Mouse (Mus musculus): Measurements from ENCODE around the gene Rab40c. TPM values are rescaled to one million over a fixed set of nuclear protein-coding genes. Genes with fewer than 3 reads are reported as not detected.
"Not testable (repeated sequence)": the region's sequence is repeated elsewhere in the genome, so short reads cannot be mapped to it uniquely, and the experiment has no call there.

Gene Rab40c
- polyA plus RNA-seq, 1 experiment from 2014 or later, result 6.5 TPM

DNA sequence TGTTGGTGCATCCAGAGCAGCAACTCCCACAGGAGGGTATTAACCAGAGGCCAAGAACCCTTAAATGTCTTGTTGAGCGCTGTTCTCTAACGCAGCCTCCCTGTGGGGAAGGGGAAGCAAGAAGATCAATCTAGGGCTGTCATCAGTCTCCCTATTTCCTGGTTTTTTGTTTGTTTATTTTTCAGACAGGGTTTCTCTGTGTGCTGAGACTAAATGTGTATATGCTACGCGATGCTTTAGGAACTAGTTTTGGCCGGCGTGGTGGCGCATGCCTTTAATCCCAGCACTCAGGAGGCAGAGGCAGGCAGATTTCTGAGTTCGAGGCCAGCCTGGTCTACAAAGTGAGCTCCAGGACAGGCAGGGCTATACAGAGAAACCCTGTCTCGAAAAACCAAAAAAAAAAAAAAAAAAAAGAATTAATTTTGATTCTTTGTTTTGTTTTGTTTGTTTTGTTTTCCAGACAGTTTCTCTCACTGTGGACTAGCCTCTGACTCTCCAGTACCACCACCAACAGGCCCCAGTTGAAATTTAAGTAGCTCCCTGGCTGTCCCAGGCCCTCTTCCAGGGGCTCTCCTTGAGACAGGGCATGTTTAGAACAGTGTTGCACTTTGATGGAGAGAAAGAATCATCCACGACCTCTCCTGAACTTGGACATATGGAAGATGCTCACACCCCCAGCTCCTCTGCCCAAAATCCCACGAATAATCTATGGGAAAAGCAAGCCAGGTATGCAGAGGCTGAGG lies 46.0 kb downstream of the Rab40c start:
- H3K4me3 ChIP-seq (replicated peaks), result peak overlapping the region; percentile 84
- no peak for ATAC-seq (ENCODE audit: low read depth)
- H3K9ac ChIP-seq, result peak overlapping the region; percentile 83
- peak overlapping the region; percentile 93 for H3K4me2 ChIP-seq
- DNase-seq, result no peak
- H3K4me1 ChIP-seq (replicated peaks), result peaks cover 40% of the 10 kb centered on the region
- H3K36me3 ChIP-seq, result peaks cover 11% of the 10 kb centered on the region
- 73% methylated on average over 11 of the region's 11 CpGs for WGBS (ENCODE audit: insufficient replicate concordance)
- H3K27me3 ChIP-seq, result no peaks in the 10 kb centered on the region
- no peaks in the 10 kb centered on the region for H3K9me3 ChIP-seq (replicated peaks)
- H3K27ac ChIP-seq, result no peak overlapping the region; the same call in 1 of the 2 replicates

DNA sequence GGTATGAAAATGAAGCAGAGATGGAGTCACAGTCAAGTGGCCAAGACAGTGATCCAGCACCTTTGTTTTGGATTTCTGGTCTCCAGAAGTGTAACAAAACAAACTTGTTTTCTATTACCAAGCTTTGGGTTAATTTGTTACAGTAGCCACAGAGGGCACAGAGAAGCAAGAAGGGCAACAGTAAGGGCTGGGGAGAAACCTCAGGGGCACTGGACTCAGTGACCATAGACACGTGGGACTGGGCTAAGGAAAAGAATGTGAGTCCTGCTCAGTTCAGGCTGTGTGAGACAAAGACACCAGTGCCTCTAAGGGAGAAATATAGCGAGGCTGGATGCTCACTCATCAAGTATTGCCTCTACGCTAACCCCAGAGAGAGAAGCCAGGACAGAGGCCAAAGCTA lies 46.9 kb downstream of the Rab40c start:
- no peak overlapping the region for H3K4me2 ChIP-seq
- H3K4me3 ChIP-seq (replicated peaks), result no peak overlapping the region
- WGBS (ENCODE audit: insufficient replicate concordance), result 69% methylated on average over 3 of the region's 3 CpGs
- peaks cover 44% of the 10 kb centered on the region for H3K4me1 ChIP-seq (replicated peaks)
- H3K9me3 ChIP-seq (replicated peaks), result no peaks in the 10 kb centered on the region
- H3K27ac ChIP-seq, result no peak overlapping the region
- ATAC-seq (ENCODE audit: low read depth) (no peak), DNase-seq (no peak)
- H3K36me3 ChIP-seq, result peaks cover 2% of the 10 kb centered on the region
- H3K27me3 ChIP-seq, result no peaks in the 10 kb centered on the region
- no peak overlapping the region for H3K9ac ChIP-seq

DNA sequence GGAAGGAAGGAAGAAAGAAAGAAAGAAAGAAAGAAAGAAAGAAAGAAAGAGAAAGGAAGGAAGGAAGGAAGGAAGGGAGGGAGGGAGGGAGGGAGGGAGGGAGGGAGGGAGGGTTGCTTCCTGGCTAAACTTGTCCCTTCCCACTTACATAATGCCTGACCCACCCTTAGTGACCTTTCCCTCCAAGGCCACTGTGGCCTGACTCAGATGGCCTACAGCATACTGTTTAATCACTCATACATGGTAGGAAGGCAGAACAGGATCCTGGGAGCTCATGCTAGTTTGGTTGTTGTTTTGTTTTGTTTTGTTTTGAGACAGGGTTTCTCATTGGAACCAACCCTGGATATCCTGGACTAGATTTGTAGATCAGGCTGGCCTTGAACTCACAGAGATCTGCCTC lies 48.0 kb downstream of the Rab40c start:
- H3K36me3 ChIP-seq; H3K4me2 ChIP-seq; H3K27ac ChIP-seq; DNase-seq; H3K27me3 ChIP-seq; H3K4me3 ChIP-seq (replicated peaks); H3K9ac ChIP-seq; H3K9me3 ChIP-seq (replicated peaks); ATAC-seq (ENCODE audit: low read depth): not testable (repeated sequence)
- H3K4me1 ChIP-seq (replicated peaks), result peaks cover 47% of the 10 kb centered on the region

DNA sequence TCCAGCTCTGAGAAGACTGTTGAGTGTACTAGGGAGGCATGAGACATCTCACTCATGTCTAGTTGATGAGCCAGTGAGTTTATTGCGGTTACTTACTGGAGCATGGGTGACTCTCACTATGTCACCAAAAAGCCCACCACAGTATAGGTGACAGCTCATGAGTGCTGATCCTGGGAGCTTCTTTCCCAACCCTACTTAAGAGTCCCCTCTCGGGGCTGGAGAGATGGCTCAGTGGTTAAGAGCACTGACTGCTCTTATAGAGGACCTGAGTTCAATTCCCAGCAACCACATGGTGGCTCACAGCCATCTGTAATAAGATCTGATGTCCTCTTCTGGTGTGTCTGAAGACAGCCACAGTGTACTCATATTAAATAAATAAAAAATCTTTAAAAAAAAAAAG lies 49.6 kb downstream of the Rab40c start:
- H3K9me3 ChIP-seq (replicated peaks), result no peaks in the 10 kb centered on the region
- no peak overlapping the region for H3K27ac ChIP-seq
- peaks cover 45% of the 10 kb centered on the region for H3K4me1 ChIP-seq (replicated peaks)
- H3K27me3 ChIP-seq, result no peaks in the 10 kb centered on the region
- DNase-seq, result no peak
- H3K9ac ChIP-seq, result no peak overlapping the region
- whole genome bisulfite sequencing (ENCODE audit: insufficient replicate concordance), result 75% methylated on average over 2 of the region's 2 CpGs
- H3K36me3 ChIP-seq, result peaks cover 5% of the 10 kb centered on the region; the same call in 1 of the 2 replicates
- no peak overlapping the region for H3K4me2 ChIP-seq
- ATAC-seq (ENCODE audit: low read depth), result no peak
- H3K4me3 ChIP-seq (replicated peaks), result no peak overlapping the region

DNA sequence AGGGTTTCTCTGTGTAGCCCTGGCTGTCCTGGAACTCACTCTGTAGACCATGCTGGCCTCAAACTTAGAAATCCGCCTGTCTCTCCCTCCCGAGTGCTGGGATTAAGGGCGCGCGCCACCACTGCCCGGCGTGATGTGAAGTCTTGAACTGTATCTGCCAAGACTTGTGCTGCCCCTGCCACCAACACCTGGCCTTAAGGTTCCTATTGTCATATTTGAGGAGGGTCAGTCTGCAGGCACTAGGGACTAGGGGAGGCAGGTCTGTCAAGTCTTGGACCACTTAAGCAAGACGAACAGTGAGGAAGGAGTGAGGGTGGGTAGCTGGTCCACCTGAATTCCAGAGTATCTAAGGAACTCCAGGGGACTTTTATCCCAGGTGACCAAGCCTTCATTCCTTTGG lies 50.0 kb downstream of the Rab40c start:
- Histone ChIP-seq H3K4me1 (replicated peaks) (peaks cover 43% of the 10 kb centered on the region), H3K4me3 (replicated peaks) (no peak overlapping the region), H3K9me3 (replicated peaks) (no peaks in the 10 kb centered on the region), H3K36me3 (peaks cover 9% of the 10 kb centered on the region; the same call in 1 of the 2 replicates), H3K27me3 (no peaks in the 10 kb centered on the region), H3K27ac (no peak overlapping the region), H3K9ac (no peak overlapping the region), H3K4me2 (no peak overlapping the region)
- no peak for DNase-seq
- ATAC-seq (ENCODE audit: low read depth), result no peak
- 82% methylated on average over 8 of the region's 8 CpGs for WGBS (ENCODE audit: insufficient replicate concordance)

DNA sequence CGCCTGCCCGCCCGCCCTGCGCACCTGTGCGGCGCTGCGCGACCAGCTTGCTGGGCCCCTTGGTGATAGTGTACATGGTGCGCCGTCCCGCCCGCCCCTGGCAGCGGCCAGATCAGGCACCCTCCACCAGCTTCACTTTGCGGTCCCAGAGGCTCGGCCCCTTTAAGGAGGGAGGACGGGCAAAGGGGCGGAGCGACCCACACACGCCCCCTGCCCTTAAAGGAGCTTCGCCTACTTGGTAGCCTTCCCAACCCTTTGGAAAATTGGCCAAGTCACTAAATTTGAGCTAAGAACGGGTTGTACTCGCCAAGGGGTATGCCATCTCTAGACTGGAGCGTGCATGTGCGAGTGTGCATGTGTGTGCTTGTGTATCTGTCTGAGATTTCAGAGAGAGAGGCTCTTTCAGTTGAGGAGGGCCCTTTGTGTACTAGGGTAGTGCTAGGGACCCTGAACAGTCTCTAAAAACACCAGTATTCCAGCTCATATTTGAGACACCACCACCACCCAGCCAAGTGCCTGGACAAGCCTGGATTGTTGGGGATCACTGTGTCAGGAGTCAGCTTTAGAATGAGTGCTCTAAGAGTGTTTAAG lies 50.8 kb downstream of the Rab40c start, which contains the start of gene Mcrip2:
Gene Mcrip2 (minus strand): TSS at position 164 of the 591 bp plus-strand sequence.
- ATAC-seq (ENCODE audit: low read depth) (peak; percentile 75), DNase-seq (peak; percentile 65)
- 0% methylated on average over 24 of the region's 24 CpGs for WGBS (ENCODE audit: insufficient replicate concordance)
- Histone ChIP-seq H3K27ac (peak within 1 kb of the TSS; percentile 74), H3K9ac (peak within 1 kb of the TSS; percentile 80), H3K4me2 (peak within 1 kb of the TSS; percentile 90), H3K27me3 (no peaks in the 10 kb centered on the region), H3K9me3 (replicated peaks) (no peaks in the 10 kb centered on the region), H3K4me3 (replicated peaks) (peak within 1 kb of the TSS; percentile 74), H3K36me3 (peaks cover 17% of the 10 kb centered on the region), H3K4me1 (replicated peaks) (peaks cover 35% of the 10 kb centered on the region)

DNA sequence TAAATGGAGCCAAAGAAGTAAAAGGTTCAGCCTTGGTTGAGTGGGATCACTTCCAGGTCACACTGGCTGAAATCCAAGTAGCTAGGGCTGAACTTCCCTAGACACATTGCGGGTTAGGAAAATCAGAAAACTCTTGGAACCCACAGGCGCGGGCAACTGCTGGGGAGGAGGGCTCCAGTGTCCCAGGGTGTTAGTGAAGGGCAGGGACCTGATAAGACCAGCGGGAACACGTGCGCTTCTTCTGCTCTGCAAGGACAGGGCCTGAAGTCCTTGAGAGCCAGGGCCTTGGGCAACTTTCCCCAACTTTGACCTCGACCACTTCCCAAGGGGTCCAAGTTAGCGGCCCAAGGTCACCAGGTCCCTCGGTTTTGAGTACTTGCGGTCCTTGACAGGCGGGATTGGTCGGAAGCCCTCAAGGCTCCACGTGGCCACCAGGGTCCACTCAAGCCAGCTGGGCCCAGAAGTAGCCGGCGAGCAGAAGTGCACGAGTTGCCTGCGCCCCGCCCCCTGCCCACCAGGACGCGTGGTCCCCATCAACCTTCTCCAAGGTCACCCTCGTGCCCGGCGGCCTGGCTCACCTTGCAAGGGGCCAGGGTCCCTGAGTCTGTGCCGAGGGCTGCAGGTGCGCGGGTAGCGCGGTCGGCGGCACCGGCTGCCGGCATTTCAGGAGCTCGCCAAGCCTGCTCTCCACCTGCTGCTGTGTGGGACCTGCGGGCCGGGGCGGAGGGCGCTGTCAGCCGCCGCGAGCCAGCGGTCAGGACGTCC lies 51.5 kb downstream of the Rab40c start:
- Histone ChIP-seq H3K9ac (peak overlapping the region; percentile 80), H3K36me3 (peaks cover 22% of the 10 kb centered on the region), H3K27ac (peak overlapping the region; percentile 74), H3K4me2 (peak overlapping the region; percentile 90), H3K4me3 (replicated peaks) (peak overlapping the region; percentile 74), H3K27me3 (no peaks in the 10 kb centered on the region), H3K4me1 (replicated peaks) (peaks cover 36% of the 10 kb centered on the region), H3K9me3 (replicated peaks) (no peaks in the 10 kb centered on the region)
- ATAC-seq (ENCODE audit: low read depth), result peak; percentile 60
- under 1% methylated on average over 42 of the region's 42 CpGs for WGBS (ENCODE audit: insufficient replicate concordance)
- DNase-seq, result no peak

DNA sequence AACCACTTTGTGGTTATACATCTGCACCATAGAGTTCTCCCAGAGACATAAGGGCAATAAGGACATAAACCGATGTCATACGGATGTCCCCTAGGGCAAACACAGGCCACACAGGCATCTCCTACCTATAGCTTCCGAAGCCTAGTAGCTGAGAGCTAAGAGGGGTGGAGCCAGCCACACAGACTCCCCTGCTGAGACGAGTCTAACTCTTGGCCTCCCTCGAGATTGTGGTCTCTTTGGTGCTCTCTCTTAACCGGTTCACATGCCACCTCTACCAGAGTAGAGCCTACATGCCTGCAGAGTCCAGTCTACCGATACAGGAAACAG lies 52.1 kb downstream of the Rab40c start:
- WGBS (ENCODE audit: insufficient replicate concordance), result 2% methylated on average over 7 of the region's 7 CpGs
- H3K4me1 ChIP-seq (replicated peaks), result peaks cover 39% of the 10 kb centered on the region
- peaks cover 25% of the 10 kb centered on the region for H3K36me3 ChIP-seq
- peak overlapping the region; percentile 74 for H3K27ac ChIP-seq
- no peaks in the 10 kb centered on the region for H3K9me3 ChIP-seq (replicated peaks)
- no peak for DNase-seq
- H3K9ac ChIP-seq, result peak overlapping the region; percentile 80
- H3K4me3 ChIP-seq (replicated peaks), result peak overlapping the region; percentile 74
- peak; percentile 58 for ATAC-seq (ENCODE audit: low read depth)
- H3K4me2 ChIP-seq, result peak overlapping the region; percentile 90
- no peaks in the 10 kb centered on the region for H3K27me3 ChIP-seq

DNA sequence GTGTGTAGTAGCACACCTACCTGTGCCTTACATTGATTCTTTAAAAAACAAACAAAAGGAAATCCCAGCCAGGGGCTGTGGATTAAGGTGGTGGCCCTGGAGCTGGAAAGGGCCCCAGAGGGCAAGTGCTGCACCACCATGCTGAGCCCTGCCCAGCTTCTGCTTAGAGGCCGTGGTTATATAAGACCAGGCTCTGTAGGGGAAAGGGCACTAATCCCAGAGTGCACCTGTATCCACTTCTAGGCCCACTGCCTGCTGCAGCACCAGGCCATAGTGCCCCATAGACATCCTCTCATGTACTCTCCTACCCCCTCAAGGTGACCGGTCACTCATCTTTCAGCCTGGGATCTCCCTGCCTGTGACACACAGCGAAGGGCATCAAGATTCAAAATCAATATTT lies 53.4 kb downstream of the Rab40c start:
- Histone ChIP-seq H3K27ac (no peak overlapping the region), H3K27me3 (no peaks in the 10 kb centered on the region), H3K9ac (peak overlapping the region; percentile 33; the same call in 1 of the 2 replicates), H3K4me1 (replicated peaks) (peaks cover 50% of the 10 kb centered on the region), H3K4me2 (0 out of 2 replicates have a peak overlapping the region, but pooled peaks have one; percentile 90), H3K36me3 (peaks cover 25% of the 10 kb centered on the region), H3K4me3 (replicated peaks) (no peak overlapping the region), H3K9me3 (replicated peaks) (no peaks in the 10 kb centered on the region)
- no peak for ATAC-seq (ENCODE audit: low read depth)
- WGBS (ENCODE audit: insufficient replicate concordance), result 86% methylated on average over 3 of the region's 3 CpGs
- DNase-seq, result no peak

DNA sequence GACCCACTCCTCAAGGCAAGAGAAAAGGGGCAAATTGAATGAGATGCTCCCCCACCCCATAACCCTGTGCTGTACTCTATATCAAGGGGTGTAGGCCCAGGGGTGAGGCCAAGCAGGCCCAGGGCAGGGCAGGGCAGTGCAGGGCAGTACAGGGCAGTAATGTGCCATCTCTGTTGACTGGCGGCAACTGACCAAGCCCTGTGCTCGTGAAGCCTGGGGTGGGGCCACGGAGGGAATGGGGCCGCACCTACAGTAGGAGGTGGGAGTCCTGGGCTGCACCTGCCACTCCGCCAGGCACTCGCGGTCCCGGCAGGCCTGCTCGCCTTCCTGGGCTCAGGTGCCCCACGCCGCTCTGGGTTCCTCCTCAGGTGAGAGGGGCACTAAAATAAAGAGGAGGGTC lies 54.2 kb downstream of the Rab40c start:
- H3K27ac ChIP-seq, result no peak overlapping the region
- DNase-seq (no peak), ATAC-seq (ENCODE audit: low read depth) (no peak)
- whole genome bisulfite sequencing (ENCODE audit: insufficient replicate concordance), result 89% methylated on average over 11 of the region's 11 CpGs
- no peak overlapping the region for H3K4me2 ChIP-seq
- no peak overlapping the region for H3K9ac ChIP-seq
- H3K27me3 ChIP-seq, result no peaks in the 10 kb centered on the region
- H3K36me3 ChIP-seq, result peaks cover 25% of the 10 kb centered on the region
- H3K4me3 ChIP-seq (replicated peaks), result no peak overlapping the region
- no peaks in the 10 kb centered on the region for H3K9me3 ChIP-seq (replicated peaks)
- H3K4me1 ChIP-seq (replicated peaks), result peaks cover 58% of the 10 kb centered on the region

DNA sequence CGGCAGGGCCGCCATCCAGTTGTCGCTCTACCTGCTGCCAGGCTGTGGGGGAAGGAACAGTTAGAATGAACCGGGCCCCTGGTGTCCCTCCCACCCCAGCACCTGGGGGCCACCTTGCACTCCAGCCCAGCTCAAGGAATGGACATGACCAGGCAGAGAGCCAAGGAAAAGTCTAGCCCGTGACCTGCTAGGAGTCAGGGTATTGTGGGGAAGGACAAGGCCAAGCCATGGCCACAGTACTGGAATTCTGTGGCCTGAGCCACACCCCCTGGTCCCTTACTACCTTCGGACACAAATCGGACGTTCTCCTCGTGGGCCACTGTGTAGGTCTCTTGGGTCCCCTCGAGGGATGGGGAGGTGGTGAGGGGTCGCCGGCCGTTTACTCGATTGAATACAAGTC lies 55.2 kb downstream of the Rab40c start:
- ATAC-seq (ENCODE audit: low read depth) (no peak), DNase-seq (no peak)
- no peak overlapping the region for H3K4me3 ChIP-seq (replicated peaks)
- peaks cover 68% of the 10 kb centered on the region for H3K4me1 ChIP-seq (replicated peaks)
- no peaks in the 10 kb centered on the region for H3K9me3 ChIP-seq (replicated peaks)
- H3K27me3 ChIP-seq, result no peaks in the 10 kb centered on the region
- H3K4me2 ChIP-seq, result no peak overlapping the region
- H3K9ac ChIP-seq, result no peak overlapping the region
- H3K27ac ChIP-seq, result no peak overlapping the region
- H3K36me3 ChIP-seq, result peaks cover 28% of the 10 kb centered on the region
- WGBS (ENCODE audit: insufficient replicate concordance), result 89% methylated on average over 14 of the region's 14 CpGs
